Mouse (Mus musculus) intestine, embryonic 14.5 days (tissue): ENCODE measurements around the gene Itga2. TPM values are rescaled to one million over a fixed set of nuclear protein-coding genes. Genes with fewer than 3 reads are reported as not detected.

Experiments
- ATAC-seq: fragments of 200-750 bp; cut with Nextera tagmentation; replicated peaks from 2 replicates; pipeline ENCODE4 v1.8.0; 2017; ENCODE audit warnings: low read depth, moderate number of reproducible peaks, moderate TSS enrichment, moderate library complexity; ENCODE audit not compliant: low FRiP score, low TSS enrichment
- DNase-seq: peaks from one replicate; pipeline ENCODE4 v3.0.0-alpha.2; 2018; ENCODE audit warnings: low spot score
- H3K27ac ChIP-seq: fragments of 300-500 bp; sonication (generic); 2 replicates; pipeline ENCODE4 v1.5.1; 2014; ENCODE audit warnings: low read depth, mild to moderate bottlenecking, control low read depth
- H3K27me3 ChIP-seq: fragments of 300-500 bp; sonication (generic); replicated peaks from 2 replicates; pipeline ENCODE4 v1.6.1; 2014; ENCODE audit warnings: low read length, control low read depth; ENCODE audit not compliant: control insufficient read depth, insufficient read depth
- H3K36me3 ChIP-seq: fragments of 300-500 bp; sonication (generic); 2 replicates; pipeline ENCODE4 v1.6.1; 2014; ENCODE audit warnings: low read length, control low read depth; ENCODE audit not compliant: control insufficient read depth, insufficient read depth
- H3K4me1 ChIP-seq: fragments of 300-500 bp; sonication (generic); replicated peaks from 2 replicates; pipeline ENCODE4 v1.6.1; 2014; ENCODE audit warnings: low read length, control low read depth, mixed read lengths; ENCODE audit not compliant: control insufficient read depth, insufficient read depth
- H3K4me2 ChIP-seq: fragments of 300-500 bp; sonication (generic); 2 replicates; pipeline ENCODE4 v1.6.1; 2014; ENCODE audit warnings: low read length
- H3K4me3 ChIP-seq: fragments of 300-500 bp; sonication (generic); 2 replicates; pipeline ENCODE4 v1.5.1; 2014; ENCODE audit warnings: low read depth, low read length, control low read depth, mixed read lengths
- H3K9ac ChIP-seq: fragments of 300-500 bp; sonication (generic); 2 replicates; pipeline ENCODE4 v1.6.1; 2014; ENCODE audit warnings: mild to moderate bottlenecking, low read length
- H3K9me3 ChIP-seq: fragments of 300-500 bp; sonication (generic); 2 replicates; pipeline ENCODE4 v1.6.1; 2016; ENCODE audit warnings: low read length, control low read depth; ENCODE audit not compliant: control insufficient read depth
- WGBS: fragments of 180-500 bp; shearing (Covaris S2); extraction: QIAGEN DNeasy Blood & Tissue Kit; methylation state at CpG from one replicate; pipeline ENCODE4 v1.1.7; 2014; 5-methylcytosine and 5-hydroxymethylcytosine counted together
- polyA plus RNA-seq: library from polyadenylated mRNA; unstranded; fragments of >200 nt; fragmentation: Nextera tagmentation; extraction: Ambion mirVana; gene quantifications from 2 replicates; pipeline ENCODE4 v1.2.1, GENCODE M21; 2014

Gene Itga2
- polyA plus RNA-seq = 5.8 and 9.0 TPM in 2 replicates

GRCm38 (mm10) chr13:114931775-114932294, at the start of gene Itga2:
Itga2 (minus strand) TSS chr13:114932100.
- peak within 1 kb of the TSS; percentile 40 for H3K4me3 ChIP-seq
- WGBS = under 1% methylated on average over 28 of the region's 28 CpGs

GRCm38 (mm10) chr13:114980831-114981419, 49.0 kb upstream of the Itga2 start:
- no peaks in the 10 kb centered on the region for H3K36me3 ChIP-seq
- H3K27ac ChIP-seq = no peak overlapping the region
- WGBS = 52% methylated on average over 10 of the region's 10 CpGs
- DNase-seq = no peak
- H3K4me2 ChIP-seq = no peak overlapping the region
- H3K4me3 ChIP-seq = no peak overlapping the region
- H3K9ac ChIP-seq = no peak overlapping the region
- no peaks in the 10 kb centered on the region for H3K27me3 ChIP-seq
- no peaks in the 10 kb centered on the region for H3K4me1 ChIP-seq
- H3K9me3 ChIP-seq = no peaks in the 10 kb centered on the region
- ATAC-seq = no peak

More at GRCm38 (mm10) chr13:114931775-114932294, at the start of gene Itga2:
- Histone ChIP-seq H3K36me3 (no peaks in the 10 kb centered on the region), H3K27ac (peak within 1 kb of the TSS; percentile 22; the same call in 1 of the 2 replicates), H3K27me3 (no peaks in the 10 kb centered on the region), H3K4me1 (0 out of 2 replicates have a peak, but pooled peaks cover 7% of the 10 kb centered on the region), H3K9ac (peak within 1 kb of the TSS; percentile 44), H3K4me2 (peak within 1 kb of the TSS; percentile 77), H3K9me3 (no peaks in the 10 kb centered on the region)
- ATAC-seq (peak; percentile 82), DNase-seq (peak; percentile 90)

GRCm38 (mm10) chr13:114974484-114975042, 42.7 kb upstream of the Itga2 start:
- no peak for DNase-seq
- 52% methylated on average over 6 of the region's 6 CpGs for WGBS
- Histone ChIP-seq H3K27ac (no peak overlapping the region), H3K36me3 (no peaks in the 10 kb centered on the region), H3K4me3 (no peak overlapping the region), H3K27me3 (no peaks in the 10 kb centered on the region), H3K4me1 (0 out of 2 replicates have a peak, but pooled peaks cover 3% of the 10 kb centered on the region), H3K4me2 (no peak overlapping the region), H3K9ac (no peak overlapping the region), H3K9me3 (no peaks in the 10 kb centered on the region)
- ATAC-seq = no peak

- no peak overlapping the region for H3K27ac ChIP-seq
- WGBS = 60% methylated on average over 3 of the region's 3 CpGs
Observed at GRCm38 (mm10) chr13:114971905-114972304, 40.0 kb upstream of the Itga2 start.

GRCm38 (mm10) chr13:114964233-114964632, 32.3 kb upstream of the Itga2 start:
- Histone ChIP-seq H3K27me3 (no peaks in the 10 kb centered on the region), H3K9ac (no peak overlapping the region), H3K4me2 (no peak overlapping the region), H3K4me1 (no peaks in the 10 kb centered on the region; the same call in 1 of the 2 replicates), H3K4me3 (no peak overlapping the region), H3K36me3 (0 out of 2 replicates have a peak, but pooled peaks cover 5% of the 10 kb centered on the region), H3K9me3 (no peaks in the 10 kb centered on the region), H3K27ac (no peak overlapping the region)
- DNase-seq = peak; percentile 87
- WGBS = 33% methylated on average over 2 of the region's 2 CpGs
- ATAC-seq = peak; percentile 79

More at GRCm38 (mm10) chr13:114971905-114972304, 40.0 kb upstream of the Itga2 start:
- H3K36me3 ChIP-seq = no peaks in the 10 kb centered on the region
- H3K9me3 ChIP-seq = no peaks in the 10 kb centered on the region
- DNase-seq (no peak), ATAC-seq (no peak)
- H3K4me1 ChIP-seq = 0 out of 2 replicates have a peak, but pooled peaks cover 3% of the 10 kb centered on the region
- H3K4me3 ChIP-seq = no peak overlapping the region
- H3K27me3 ChIP-seq = no peaks in the 10 kb centered on the region
- H3K9ac ChIP-seq = no peak overlapping the region
- H3K4me2 ChIP-seq = no peak overlapping the region

- no peaks in the 10 kb centered on the region for H3K4me1 ChIP-seq
- ATAC-seq = no peak
- no peak overlapping the region for H3K9ac ChIP-seq
- no peaks in the 10 kb centered on the region for H3K9me3 ChIP-seq
- no peak overlapping the region for H3K4me2 ChIP-seq
- H3K4me3 ChIP-seq = no peak overlapping the region
- no peak overlapping the region for H3K27ac ChIP-seq
- no peak for DNase-seq
- no peaks in the 10 kb centered on the region for H3K27me3 ChIP-seq
- H3K36me3 ChIP-seq = 0 out of 2 replicates have a peak, but pooled peaks cover 2% of the 10 kb centered on the region
Observed at GRCm38 (mm10) chr13:114954516-114954915, 22.6 kb upstream of the Itga2 start.

GRCm38 (mm10) chr13:114933541-114933940, 1.6 kb upstream of the Itga2 start:
- H3K4me1 ChIP-seq = 0 out of 2 replicates have a peak, but pooled peaks cover 7% of the 10 kb centered on the region
- no peak overlapping the region for H3K27ac ChIP-seq
- ATAC-seq = no peak
- H3K9ac ChIP-seq = no peak overlapping the region
- no peak for DNase-seq
- no peak overlapping the region for H3K4me3 ChIP-seq
- H3K36me3 ChIP-seq = no peaks in the 10 kb centered on the region
- no peaks in the 10 kb centered on the region for H3K27me3 ChIP-seq
- 81% methylated on average over 7 of the region's 7 CpGs for WGBS
- H3K9me3 ChIP-seq = no peaks in the 10 kb centered on the region
- no peak overlapping the region for H3K4me2 ChIP-seq

- peak; percentile 66; the same call in 1 of the 2 replicates for ATAC-seq
- peak; percentile 73 for DNase-seq
Observed at GRCm38 (mm10) chr13:114930996-114931649, 777 bp downstream of the Itga2 start.

More at GRCm38 (mm10) chr13:114930996-114931649, 777 bp downstream of the Itga2 start:
- Histone ChIP-seq H3K4me2 (peak overlapping the region; percentile 77), H3K27me3 (no peaks in the 10 kb centered on the region), H3K4me3 (peak overlapping the region; percentile 40), H3K4me1 (0 out of 2 replicates have a peak, but pooled peaks cover 7% of the 10 kb centered on the region), H3K27ac (peak overlapping the region; percentile 22; the same call in 1 of the 2 replicates), H3K9me3 (no peaks in the 10 kb centered on the region), H3K9ac (peak overlapping the region; percentile 44), H3K36me3 (no peaks in the 10 kb centered on the region)
- under 1% methylated on average over 10 of the region's 10 CpGs for WGBS
